Mouse (Mus musculus): ENCODE measurements around the gene Cfap97d2. TPM values are rescaled to one million over a fixed set of nuclear protein-coding genes. Genes with fewer than 3 reads are reported as not detected.
A peak's percentile ranks its signal among the peaks of the same experiment; 100 is the strongest.

Gene Cfap97d2
- not detected for total RNA-seq (2021)
- long read RNA-seq, experiment 1, result 0 reads
- long read RNA-seq, experiment 2, result 0 reads

GRCm38 (mm10) chr8:13705668-13706067, at the start of gene Cfap97d2:
Gene Cfap97d2 (plus strand): TSS chr8:13705889.
- DNase-seq, result peak; percentile 44

- DNase-seq, result no peak
Observed at GRCm38 (mm10) chr8:13657479-13657878, 48.2 kb upstream of the Cfap97d2 start.

- no peak for DNase-seq
Observed at GRCm38 (mm10) chr8:13660323-13660722, 45.4 kb upstream of the Cfap97d2 start.

GRCm38 (mm10) chr8:13664711-13665210, 40.9 kb upstream of the Cfap97d2 start:
- DNase-seq, result no peak

GRCm38 (mm10) chr8:13665538-13665937, 40.2 kb upstream of the Cfap97d2 start:
- DNase-seq, result no peak

GRCm38 (mm10) chr8:13665944-13666343, 39.7 kb upstream of the Cfap97d2 start:
- no peak for DNase-seq

- DNase-seq, result peak; percentile 40
Observed at GRCm38 (mm10) chr8:13667917-13668316, 37.8 kb upstream of the Cfap97d2 start.

- peak; percentile 82 for DNase-seq
Observed at GRCm38 (mm10) chr8:13668367-13668766, 37.3 kb upstream of the Cfap97d2 start.

- peak; percentile 70 for DNase-seq
Observed at GRCm38 (mm10) chr8:13670011-13670471, 35.6 kb upstream of the Cfap97d2 start.

- DNase-seq, result no peak
Observed at GRCm38 (mm10) chr8:13671246-13672003, 34.3 kb upstream of the Cfap97d2 start.

GRCm38 (mm10) chr8:13673215-13673614, 32.5 kb upstream of the Cfap97d2 start:
- peak; percentile 55 for DNase-seq

- peak; percentile 74 for DNase-seq
Observed at GRCm38 (mm10) chr8:13674294-13675010, 31.2 kb upstream of the Cfap97d2 start.

- no peak for DNase-seq
Observed at GRCm38 (mm10) chr8:13675121-13675520, 30.6 kb upstream of the Cfap97d2 start.

- DNase-seq, result no peak
Observed at GRCm38 (mm10) chr8:13675524-13675923, 30.2 kb upstream of the Cfap97d2 start.

GRCm38 (mm10) chr8:13676302-13676700, 29.4 kb upstream of the Cfap97d2 start:
- peak; percentile 66 for DNase-seq

- peak; percentile 73 for DNase-seq
Observed at GRCm38 (mm10) chr8:13676701-13677412, 28.8 kb upstream of the Cfap97d2 start.

- DNase-seq, result peak; percentile 98
Observed at GRCm38 (mm10) chr8:13677413-13677883, 28.2 kb upstream of the Cfap97d2 start, which contains the start of gene Rasa3. Gene Rasa3 (minus strand): TSS chr8:13677603.

- no peak for DNase-seq
Observed at GRCm38 (mm10) chr8:13678182-13678581, 27.5 kb upstream of the Cfap97d2 start.

GRCm38 (mm10) chr8:13684131-13684530, 21.6 kb upstream of the Cfap97d2 start:
- DNase-seq, result no peak

GRCm38 (mm10) chr8:13685674-13686314, 19.9 kb upstream of the Cfap97d2 start:
- DNase-seq, result no peak

GRCm38 (mm10) chr8:13686426-13686825, 19.3 kb upstream of the Cfap97d2 start:
- no peak for DNase-seq

Measured in gastrocnemius, postnatal 25 days (tissue).